Mouse (Mus musculus): Measurements from ENCODE around the gene Zzz3. TPM values are rescaled to one million over a fixed set of nuclear protein-coding genes. Genes with fewer than 3 reads are reported as not detected.

Gene Zzz3
- total RNA-seq, 1 experiment from 2014 or later: 113 TPM

DNA sequence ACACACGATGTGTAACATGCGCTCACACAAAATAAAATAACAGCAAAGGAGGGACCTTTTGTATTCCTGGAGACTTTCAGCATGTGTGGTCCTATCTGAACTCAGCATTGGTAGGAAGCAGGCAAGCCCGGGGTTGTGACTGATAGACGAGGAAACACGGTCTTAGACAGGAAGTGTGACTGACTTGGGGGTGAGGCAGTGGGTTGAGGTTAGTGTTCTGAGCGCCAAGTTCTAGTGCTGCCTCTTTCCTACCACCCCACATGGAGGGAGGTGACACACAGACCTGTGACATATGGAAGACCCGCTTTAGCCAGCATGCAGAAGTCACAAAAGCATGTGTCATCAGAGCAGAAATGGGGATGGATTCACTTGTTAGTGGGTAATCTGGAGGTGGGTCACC, 114.0 kb downstream of the Zzz3 start:
- ATAC-seq (replicated peaks in 1 of 2; ENCODE audit: insufficient read depth in 1 of 2, low FRiP score in 2 of 2, low TSS enrichment in 1 of 2, low read depth in 1 of 2, poor library complexity in 2 of 2, severe bottlenecking in 2 of 2): peak; percentile 37 to 57; a peak in 2 of 4 replicates

Other genes with a start within 250 kb of the Zzz3 start
- gene Gipc2, start 229.2 kb upstream of the Zzz3 start, total RNA-seq (2017): not detected in 2 replicates
- 85.7 and 94.4 TPM in 2 replicates for gene Dnajb4, start 185.2 kb upstream of the Zzz3 start, total RNA-seq (2017)
- gene Fubp1, start 185.1 kb upstream of the Zzz3 start, total RNA-seq (2017): 288 and 297 TPM in 2 replicates
- 1.5 and 2.3 TPM in 2 replicates for gene Nexn, start 129.1 kb upstream of the Zzz3 start, total RNA-seq (2017)
- gene Miga1, start 55.1 kb upstream of the Zzz3 start, total RNA-seq (2017): 28.0 and 30.8 TPM in 2 replicates
- gene Usp33, start 49.0 kb upstream of the Zzz3 start, total RNA-seq (2017): 58.0 and 72.5 TPM in 2 replicates